Mouse (Mus musculus) neural tube, embryonic 10.5 days (tissue): ENCODE measurements at regions not wholly inside any gene's neighbourhood (a gene's known extent, or its start where the extent isn't known, plus 50 kb on each side); places are given as distances from the start of the nearest gene placed in this dataset.

Experiments
- DNase-seq: peaks from one replicate; pipeline ENCODE4 v3.0.0-alpha.2; 2017; ENCODE audit warnings: low spot score; ENCODE audit errors: extremely low spot score

DNA sequence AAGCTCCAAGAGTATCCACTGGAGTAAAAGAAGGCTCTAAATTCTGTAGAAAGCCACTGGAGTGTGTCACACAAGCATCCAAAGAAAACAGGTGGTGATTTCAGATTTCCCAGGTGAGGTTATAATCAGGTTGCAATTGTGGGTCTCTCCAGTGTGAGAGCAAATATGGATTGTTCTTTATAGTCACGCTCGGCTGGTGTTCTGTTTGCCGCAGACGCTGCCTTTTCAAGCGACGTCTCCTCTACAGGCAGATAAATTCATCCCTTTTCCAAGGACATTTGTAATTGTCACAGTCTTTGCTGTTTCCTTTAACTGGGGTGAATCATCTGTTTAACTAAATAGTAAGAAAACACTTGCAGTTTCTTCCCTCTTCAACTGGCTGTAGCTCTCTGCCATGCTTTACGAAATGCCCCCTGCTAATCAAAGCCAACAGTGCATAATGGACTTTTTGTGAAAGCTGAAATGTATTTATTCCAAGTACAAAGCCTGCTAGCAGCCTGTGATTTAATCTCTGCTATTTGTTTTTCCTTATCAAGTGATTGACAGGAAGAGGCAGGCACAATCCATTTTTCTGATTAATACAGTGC lies 502.4 kb downstream of the Trim52 start:
- DNase-seq = no peak
